Mouse (Mus musculus): ENCODE results near the gene Cerkl. TPM values are rescaled to one million over a fixed set of nuclear protein-coding genes. Genes with fewer than 3 reads are reported as not detected.

Gene Cerkl
- polyA plus RNA-seq, 1 experiment from 2014 or later: 4.5 TPM

GRCm38 (mm10) chr2:79429108-79429507 lies 27.5 kb downstream of the Cerkl start:
- peaks cover 25% of the 10 kb centered on the region for H3K4me1 ChIP-seq
- H3K27me3 ChIP-seq (replicated peaks; ENCODE audit: low read depth, poor library complexity, severe bottlenecking): peaks cover 52% of the 10 kb centered on the region
- no peaks in the 10 kb centered on the region for H3K36me3 ChIP-seq (replicated peaks)
- DNase-seq (ENCODE audit: low spot score): no peak
- peak overlapping the region; percentile 82 for H3K27ac ChIP-seq (replicated peaks)
- 10% methylated on average over 7 of the region's 7 CpGs for WGBS
- H3K9me3 ChIP-seq: no peaks in the 10 kb centered on the region
- peak overlapping the region; percentile 67 for H3K4me3 ChIP-seq

DNA sequence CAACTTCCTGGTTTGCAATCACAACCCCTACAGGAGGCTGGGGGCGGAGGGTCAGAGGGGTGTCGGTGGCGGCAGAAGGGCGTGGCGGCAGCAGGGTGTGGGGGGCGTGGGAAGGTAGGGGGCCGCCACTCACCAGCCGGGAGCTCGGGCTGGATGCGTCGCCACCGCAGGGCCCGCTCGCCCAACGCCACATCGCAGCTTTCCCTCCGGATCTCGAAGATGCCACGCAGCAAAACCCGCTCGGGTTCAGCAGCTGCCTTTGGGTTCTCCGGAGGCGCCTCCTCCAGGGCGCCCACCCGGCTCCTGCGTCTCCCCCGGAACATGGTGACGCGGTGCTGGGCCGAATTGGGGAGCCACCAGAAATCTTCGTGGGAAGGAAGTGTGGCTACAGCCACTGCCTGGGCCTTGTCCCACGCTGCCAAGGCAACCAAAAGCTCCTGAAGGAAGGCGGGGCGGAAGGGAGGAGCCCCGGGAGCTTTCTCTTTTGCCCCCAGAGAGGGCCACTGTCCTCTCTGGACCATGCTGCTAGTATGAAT lies 27.9 kb downstream of the Cerkl start:
- H3K4me3 ChIP-seq: peak overlapping the region; percentile 67
- peak overlapping the region; percentile 82 for H3K27ac ChIP-seq (replicated peaks)
- under 1% methylated on average over 35 of the region's 35 CpGs for WGBS
- no peaks in the 10 kb centered on the region for H3K9me3 ChIP-seq
- no peaks in the 10 kb centered on the region for H3K36me3 ChIP-seq (replicated peaks)
- peak; percentile 68 for DNase-seq (ENCODE audit: low spot score)
- H3K27me3 ChIP-seq (replicated peaks; ENCODE audit: low read depth, poor library complexity, severe bottlenecking): peaks cover 53% of the 10 kb centered on the region
- peaks cover 25% of the 10 kb centered on the region for H3K4me1 ChIP-seq

DNA sequence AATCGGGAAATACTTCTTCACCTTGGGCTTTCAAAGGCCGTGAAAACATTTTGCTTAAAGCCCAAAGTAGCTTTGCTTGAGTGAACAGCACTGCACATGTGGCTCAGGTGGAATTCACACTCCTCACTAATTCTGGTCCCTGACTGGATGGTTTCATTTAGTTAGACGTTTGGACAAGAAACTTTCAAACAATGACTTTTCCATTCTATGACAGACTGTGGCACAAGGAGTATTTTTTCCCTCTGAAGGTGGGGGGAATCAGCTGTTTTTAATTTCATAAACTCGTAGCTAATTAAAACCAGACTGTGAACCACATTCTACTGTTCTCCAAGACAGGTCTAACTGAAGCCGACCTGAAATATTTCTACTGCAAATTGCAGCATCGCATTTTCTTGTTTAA lies 28.6 kb downstream of the Cerkl start:
- Histone ChIP-seq H3K4me1 (peaks cover 25% of the 10 kb centered on the region), H3K27ac (replicated peaks) (no peak overlapping the region), H3K36me3 (replicated peaks) (no peaks in the 10 kb centered on the region), H3K9me3 (no peaks in the 10 kb centered on the region), H3K4me3 (peak overlapping the region; percentile 67), H3K27me3 (replicated peaks; ENCODE audit: low read depth, poor library complexity, severe bottlenecking) (peaks cover 53% of the 10 kb centered on the region)
- 17% methylated on average over 6 of the region's 6 CpGs for WGBS
- peak; percentile 15 for DNase-seq (ENCODE audit: low spot score)

GRCm38 (mm10) chr2:79421696-79422095 lies 34.9 kb downstream of the Cerkl start:
- peaks cover 19% of the 10 kb centered on the region for H3K4me1 ChIP-seq
- peak; percentile 42 for DNase-seq (ENCODE audit: low spot score)
- WGBS: 18% methylated on average over 6 of the region's 6 CpGs

GRCm38 (mm10) chr2:79414505-79414904 lies 42.1 kb downstream of the Cerkl start:
- DNase-seq (ENCODE audit: low spot score): no peak
- 84% methylated on average over 7 of the region's 7 CpGs for WGBS
- Histone ChIP-seq H3K36me3 (replicated peaks) (no peaks in the 10 kb centered on the region), H3K9me3 (no peaks in the 10 kb centered on the region), H3K27ac (replicated peaks) (no peak overlapping the region), H3K27me3 (replicated peaks; ENCODE audit: low read depth, poor library complexity, severe bottlenecking) (no peaks in the 10 kb centered on the region), H3K4me3 (no peak overlapping the region), H3K4me1 (peaks cover 21% of the 10 kb centered on the region)

More at GRCm38 (mm10) chr2:79421696-79422095, 34.9 kb downstream of the Cerkl start:
- H3K27me3 ChIP-seq (replicated peaks; ENCODE audit: low read depth, poor library complexity, severe bottlenecking): peaks cover 21% of the 10 kb centered on the region
- no peak overlapping the region for H3K4me3 ChIP-seq
- no peak overlapping the region for H3K27ac ChIP-seq (replicated peaks)
- no peaks in the 10 kb centered on the region for H3K36me3 ChIP-seq (replicated peaks)
- H3K9me3 ChIP-seq: no peaks in the 10 kb centered on the region

DNA sequence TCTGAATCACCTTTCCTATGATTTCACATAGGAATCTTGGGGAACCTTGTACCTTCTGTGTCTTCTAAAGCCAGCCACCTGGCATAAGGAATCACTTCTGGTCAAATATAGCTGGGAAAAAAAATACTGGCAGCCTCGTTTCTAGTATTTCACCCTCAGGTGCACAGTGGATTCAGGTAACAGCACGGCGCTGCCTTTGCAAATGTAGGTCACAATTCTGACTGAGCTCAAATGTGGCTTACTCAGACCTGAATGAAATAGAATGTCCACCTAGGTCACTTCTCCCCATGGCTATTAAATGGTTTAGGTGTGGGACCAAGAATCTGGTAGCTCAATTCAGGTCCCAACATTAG lies 45.7 kb downstream of the Cerkl start:
- Histone ChIP-seq H3K9me3 (no peaks in the 10 kb centered on the region), H3K27me3 (replicated peaks; ENCODE audit: low read depth, poor library complexity, severe bottlenecking) (no peaks in the 10 kb centered on the region), H3K4me1 (peaks cover 28% of the 10 kb centered on the region), H3K27ac (replicated peaks) (no peak overlapping the region), H3K36me3 (replicated peaks) (no peaks in the 10 kb centered on the region), H3K4me3 (no peak overlapping the region)
- DNase-seq (ENCODE audit: low spot score): no peak
- WGBS: 75% methylated on average over 3 of the region's 3 CpGs

- Histone ChIP-seq H3K36me3 (replicated peaks) (no peaks in the 10 kb centered on the region), H3K9me3 (no peaks in the 10 kb centered on the region), H3K4me1 (peaks cover 30% of the 10 kb centered on the region), H3K27ac (replicated peaks) (no peak overlapping the region), H3K27me3 (replicated peaks; ENCODE audit: low read depth, poor library complexity, severe bottlenecking) (no peaks in the 10 kb centered on the region), H3K4me3 (no peak overlapping the region)
- WGBS: 67% methylated on average over 15 of the region's 15 CpGs
- DNase-seq (ENCODE audit: low spot score): no peak
These were observed 46.2 kb downstream of the Cerkl start for GRCm38 (mm10) chr2:79410247-79410902.

DNA sequence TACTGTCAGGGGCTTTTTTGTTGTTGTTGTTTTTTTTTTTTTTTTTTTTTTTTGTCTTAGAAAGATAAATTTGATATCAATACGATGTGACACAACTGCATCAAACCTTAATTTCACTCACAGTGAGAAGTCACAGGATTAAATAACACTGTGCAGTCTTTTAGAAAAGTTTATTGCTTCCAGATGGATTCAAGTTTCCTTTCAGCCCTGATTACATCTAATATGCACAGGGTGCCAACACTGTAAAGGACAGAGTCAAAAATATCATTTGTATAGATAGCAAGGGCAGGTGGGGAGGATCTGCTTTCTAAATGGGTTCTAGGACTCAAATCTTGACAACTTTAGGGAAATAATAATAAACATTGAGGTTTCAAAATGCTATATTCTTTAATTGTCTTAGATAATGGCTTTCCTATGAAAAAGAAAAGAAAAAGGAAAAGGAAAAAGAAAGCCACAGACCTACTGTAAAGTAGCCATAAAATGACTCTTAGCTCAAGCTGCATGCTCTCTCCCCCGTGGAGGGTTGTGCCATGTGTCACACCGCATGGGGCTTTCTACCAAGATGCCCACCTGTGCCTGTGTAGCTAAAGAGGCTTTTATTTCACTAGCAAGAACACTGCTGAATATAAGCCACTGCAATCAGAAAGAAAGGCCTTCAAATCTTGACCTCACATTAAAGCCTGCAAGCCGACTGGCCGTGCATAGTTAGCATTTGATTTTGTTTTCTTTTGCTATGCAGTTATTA lies 50.8 kb downstream of the Cerkl start:
- 70% methylated on average over 5 of the region's 5 CpGs for WGBS
- Histone ChIP-seq H3K27me3 (replicated peaks; ENCODE audit: low read depth, poor library complexity, severe bottlenecking) (no peaks in the 10 kb centered on the region), H3K4me1 (peaks cover 16% of the 10 kb centered on the region), H3K27ac (replicated peaks) (no peak overlapping the region), H3K4me3 (no peak overlapping the region), H3K9me3 (no peaks in the 10 kb centered on the region), H3K36me3 (replicated peaks) (no peaks in the 10 kb centered on the region)
- DNase-seq (ENCODE audit: low spot score): no peak

GRCm38 (mm10) chr2:79400045-79400444 lies 56.5 kb downstream of the Cerkl start:
- Histone ChIP-seq H3K4me3 (no peak overlapping the region), H3K27ac (replicated peaks) (no peak overlapping the region), H3K9me3 (no peaks in the 10 kb centered on the region), H3K27me3 (replicated peaks; ENCODE audit: low read depth, poor library complexity, severe bottlenecking) (no peaks in the 10 kb centered on the region), H3K36me3 (replicated peaks) (no peaks in the 10 kb centered on the region), H3K4me1 (peaks cover 11% of the 10 kb centered on the region)
- no peak for DNase-seq (ENCODE audit: low spot score)
- 69% methylated on average over 4 of the region's 4 CpGs for WGBS

DNA sequence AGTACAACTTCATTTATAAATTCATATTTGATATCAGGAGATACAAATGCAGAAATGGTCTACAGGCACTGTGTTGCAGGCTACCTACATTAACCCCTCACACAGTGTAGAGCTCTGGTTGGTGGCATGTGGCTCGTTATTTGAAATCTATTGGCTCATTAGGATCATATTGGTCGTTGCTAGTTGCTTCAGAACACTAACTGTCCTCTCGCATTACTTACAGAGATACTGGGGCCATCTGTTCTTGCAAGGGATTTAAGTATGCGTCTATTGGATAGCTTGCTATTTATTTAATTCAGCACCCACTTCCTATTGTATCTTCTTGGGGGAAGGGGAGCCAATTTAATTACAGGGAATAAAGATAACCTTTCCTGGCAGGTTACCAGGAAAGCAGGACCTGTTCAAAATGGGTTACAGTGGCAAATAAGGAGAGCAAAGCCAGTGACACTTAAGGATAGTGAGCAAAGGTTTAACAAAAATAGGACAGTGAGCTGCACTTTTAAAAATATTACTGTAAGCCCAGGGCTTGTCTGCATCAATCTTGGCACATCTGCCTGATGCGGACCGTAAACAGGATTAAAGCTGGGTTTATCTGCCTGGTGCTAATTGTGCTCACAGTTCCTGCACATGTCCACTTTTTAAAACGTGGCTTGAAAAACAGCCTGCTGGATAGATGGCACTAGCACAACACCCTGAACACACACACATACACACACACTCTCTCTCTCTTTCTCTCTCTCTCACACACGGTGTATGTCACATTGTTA lies 57.2 kb downstream of the Cerkl start:
- H3K4me3 ChIP-seq: no peak overlapping the region
- H3K27me3 ChIP-seq (replicated peaks; ENCODE audit: low read depth, poor library complexity, severe bottlenecking): no peaks in the 10 kb centered on the region
- peaks cover 11% of the 10 kb centered on the region for H3K4me1 ChIP-seq
- DNase-seq (ENCODE audit: low spot score): no peak
- H3K27ac ChIP-seq (replicated peaks): no peak overlapping the region
- H3K9me3 ChIP-seq: no peaks in the 10 kb centered on the region
- H3K36me3 ChIP-seq (replicated peaks): no peaks in the 10 kb centered on the region
- WGBS: 50% methylated on average over 8 of the region's 8 CpGs

DNA sequence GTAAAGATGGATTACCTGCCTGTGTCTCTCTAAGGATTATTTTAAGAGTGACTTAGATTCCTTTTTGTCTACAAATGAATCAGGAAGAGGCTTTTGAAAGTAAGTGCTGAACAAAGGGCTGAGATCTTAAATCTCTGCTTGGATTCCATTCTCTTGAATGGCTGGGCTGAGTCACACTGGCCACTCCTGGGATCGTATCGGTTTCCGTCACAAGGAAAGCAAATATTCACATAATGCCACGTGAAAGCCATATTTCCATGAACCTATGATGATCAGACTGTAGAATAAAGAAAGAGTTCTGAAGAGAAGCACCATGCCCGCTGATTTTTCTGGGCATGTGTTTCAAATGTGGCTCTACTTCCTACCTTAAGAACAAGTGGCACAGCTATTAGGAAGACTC lies 57.8 kb downstream of the Cerkl start:
- 71% methylated on average over 5 of the region's 5 CpGs for WGBS
- H3K27ac ChIP-seq (replicated peaks): no peak overlapping the region

DNA sequence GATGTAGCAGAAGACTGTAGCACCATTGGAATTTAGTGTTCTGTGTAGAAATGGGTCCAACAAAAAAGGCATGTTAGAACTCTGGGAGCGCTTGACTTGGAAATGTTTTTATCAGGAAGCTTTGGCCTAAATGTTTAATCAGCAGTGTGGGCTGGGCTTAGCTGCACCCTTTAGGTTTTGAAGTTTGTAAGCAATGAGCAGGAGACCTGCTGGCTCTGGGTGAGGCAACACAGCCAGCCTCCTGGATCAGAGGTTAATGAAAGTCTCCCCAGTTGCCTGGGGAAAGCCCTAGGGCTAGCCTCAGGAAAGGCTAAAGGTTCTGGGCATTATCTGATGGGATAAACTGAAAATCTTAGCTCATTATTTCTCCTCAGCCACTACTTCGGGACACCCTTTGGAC lies 58.2 kb downstream of the Cerkl start:
- no peak overlapping the region for H3K27ac ChIP-seq (replicated peaks)
- DNase-seq (ENCODE audit: low spot score): no peak
- no peaks in the 10 kb centered on the region for H3K9me3 ChIP-seq
- 56% methylated on average over 2 of the region's 2 CpGs for WGBS
- H3K4me3 ChIP-seq: no peak overlapping the region
- H3K4me1 ChIP-seq: peaks cover 11% of the 10 kb centered on the region
- no peaks in the 10 kb centered on the region for H3K27me3 ChIP-seq (replicated peaks; ENCODE audit: low read depth, poor library complexity, severe bottlenecking)
- no peaks in the 10 kb centered on the region for H3K36me3 ChIP-seq (replicated peaks)

More for the DNA sequence above, 57.8 kb downstream of the Cerkl start:
- Histone ChIP-seq H3K27me3 (replicated peaks; ENCODE audit: low read depth, poor library complexity, severe bottlenecking) (no peaks in the 10 kb centered on the region), H3K4me3 (no peak overlapping the region), H3K9me3 (no peaks in the 10 kb centered on the region), H3K36me3 (replicated peaks) (no peaks in the 10 kb centered on the region), H3K4me1 (peaks cover 11% of the 10 kb centered on the region)
- no peak for DNase-seq (ENCODE audit: low spot score)

Measured in embryonic facial prominence, embryonic 10.5 days (tissue).